Mouse (Mus musculus) E14TG2a.4 (cell line): Measurements from ENCODE around the gene 4933416C03Rik.

Experiments used
- CTCF ChIP-seq: conservative IDR thresholded peaks from 2 replicates; pipeline ENCODE4 v1.5.1; 2014; ENCODE audit warnings: low read length
- NANOG ChIP-seq: IDR thresholded peaks from 2 replicates; pipeline ENCODE4 v1.6.1; 2014; ENCODE audit warnings: borderline replicate concordance, low read length, mixed read lengths
- POU5F1 ChIP-seq: IDR thresholded peaks from 2 replicates; pipeline ENCODE4 v1.6.1; 2014; ENCODE audit warnings: low read length, borderline replicate concordance

GRCm38 (mm10) chr10:116098470-116098869 lies 15.2 kb downstream of the 4933416C03Rik start:
- no peak for TF ChIP-seq CTCF
- no peak for TF ChIP-seq POU5F1
- TF ChIP-seq NANOG, result no peak
